Mouse (Mus musculus) heart, adult 2 months (tissue): Measurements from ENCODE around the gene Nfasc. TPM values are rescaled to one million over a fixed set of nuclear protein-coding genes. Genes with fewer than 3 reads are reported as not detected.

Source experiments
- DNase-seq, 2 experiments: peaks; one replicate each; pipeline ENCODE4 v3.0.0; 2021
- H3K27ac ChIP-seq: fragments of 200-600 bp; 2 replicates; pipeline ENCODE4 v1.8.1; 2022
- H3K27me3 ChIP-seq: fragments of 200-500 bp; 2 replicates; pipeline ENCODE4 v1.6.1; 2012; ENCODE audit warnings: mild to moderate bottlenecking, low read length, inconsistent platforms, mixed read lengths; ENCODE audit not compliant: control insufficient read depth, insufficient read depth
- H3K36me3 ChIP-seq: fragments of 200-500 bp; 2 replicates; pipeline ENCODE4 v1.6.1; 2012; ENCODE audit warnings: low read length, inconsistent platforms; ENCODE audit not compliant: control insufficient read depth, insufficient read depth
- H3K4me1 ChIP-seq: fragments of 200-500 bp; 2 replicates; pipeline ENCODE4 v1.6.1; 2011; ENCODE audit warnings: low read length; ENCODE audit not compliant: control insufficient read depth, insufficient read depth
- H3K4me3 ChIP-seq: fragments of 200-600 bp; 2 replicates; pipeline ENCODE4 v1.8.1; 2022
- H3K79me2 ChIP-seq: fragments of 200-500 bp; replicated peaks from 2 replicates; pipeline ENCODE4 v1.6.1; 2012; ENCODE audit warnings: mild to moderate bottlenecking, inconsistent platforms, low read length, moderate library complexity, mixed read lengths; ENCODE audit not compliant: control insufficient read depth, insufficient read depth
- H3K9ac ChIP-seq: fragments of 200-500 bp; 2 replicates; pipeline ENCODE4 v1.6.1; 2012; ENCODE audit warnings: low read depth, mild to moderate bottlenecking, control low read depth, inconsistent platforms, low read length, mixed read lengths
- CTCF ChIP-seq: fragments of 200-600 bp; IDR thresholded peaks from 2 replicates; pipeline ENCODE4 v1.8.1; 2022; ENCODE audit warnings: antibody characterized with exemption, mild to moderate bottlenecking, moderate library complexity
- EP300 ChIP-seq: fragments of 200-500 bp; IDR thresholded peaks from 2 replicates; pipeline ENCODE4 v1.6.1; 2011; ENCODE audit warnings: low read depth, low read length, control low read depth; ENCODE audit not compliant: insufficient read depth
- POLR2A ChIP-seq: fragments of 200-500 bp; IDR thresholded peaks from 2 replicates; pipeline ENCODE4 v1.6.1; 2011; ENCODE audit warnings: mild to moderate bottlenecking, low read depth, low read length, control low read depth; ENCODE audit not compliant: insufficient read depth
- WGBS: fragments of 180-500 bp; shearing (Covaris S2); methylation state at CpG from one replicate; pipeline ENCODE4 v1.1.7; 2018; 5-methylcytosine and 5-hydroxymethylcytosine counted together
- intact Hi-C: fragments of 180-260 bp; cut with DNase I; formaldehyde crosslinking; loops from one replicate; pipeline ENCODE4 v1.15.1; 2025
- polyA plus RNA-seq: library from polyadenylated mRNA; depleted of rRNA; stranded (reverse); fragments of >200 nt; gene quantifications from 2 replicates; pipeline ENCODE4 v1.2.3, GENCODE M21; 2012
- total RNA-seq, 2 experiments: library from RNA; stranded (reverse); gene quantifications; 2 replicates each; pipeline ENCODE4 v1.2.3; 2021

Nfasc gene
- total and polyA plus RNA-seq, 3 experiments: 0.10 to 0.39 (median 0.14) TPM

- H3K27ac ChIP-seq: no peak overlapping the region
- H3K4me3 ChIP-seq: no peak overlapping the region
- H3K27me3 ChIP-seq: no peaks in the 10 kb centered on the region
- 43% methylated on average over 4 of the region's 4 CpGs for WGBS
- no peaks in the 10 kb centered on the region for H3K79me2 ChIP-seq
- DNase-seq: no peak
- no peak overlapping the region for H3K9ac ChIP-seq
- TF ChIP-seq POLR2A (no peak), CTCF (no peak), EP300 (no peak)
- H3K4me1 ChIP-seq: no peaks in the 10 kb centered on the region
- no peaks in the 10 kb centered on the region for H3K36me3 ChIP-seq
- intact Hi-C loops: no loop called here
Observed at GRCm38 (mm10) chr1:132722362-132722761, 19.2 kb downstream of the Nfasc start.

DNA sequence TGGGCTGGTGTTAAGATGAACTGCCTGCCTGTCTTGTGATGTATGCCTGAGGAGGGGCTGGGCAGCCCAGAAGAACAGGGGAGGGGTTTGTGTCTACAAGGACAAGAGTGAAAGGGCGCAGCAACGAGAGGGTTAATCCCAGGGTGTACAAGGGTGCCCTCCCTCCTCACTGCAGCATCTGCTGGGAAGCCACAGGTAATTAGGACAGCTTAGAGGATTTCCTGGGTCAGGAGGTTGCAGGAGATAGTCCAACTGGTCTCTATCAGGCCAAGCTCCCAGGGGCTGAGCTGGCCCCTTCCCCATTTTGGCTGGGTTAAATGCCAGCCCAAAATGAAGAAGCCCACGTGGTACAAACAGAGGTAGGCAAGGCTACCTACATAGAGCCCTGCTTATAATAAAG is 20.3 kb downstream of the Nfasc start:
- no peaks in the 10 kb centered on the region for H3K27me3 ChIP-seq
- WGBS: 54% methylated on average over 3 of the region's 3 CpGs
- H3K36me3 ChIP-seq: no peaks in the 10 kb centered on the region
- H3K4me1 ChIP-seq: no peaks in the 10 kb centered on the region
- intact Hi-C loops: no loop called here
- H3K27ac ChIP-seq: no peak overlapping the region
- no peaks in the 10 kb centered on the region for H3K79me2 ChIP-seq
- no peak for DNase-seq
- H3K9ac ChIP-seq: no peak overlapping the region
- H3K4me3 ChIP-seq: no peak overlapping the region
- no peak for TF ChIP-seq CTCF
- TF ChIP-seq POLR2A: no peak
- TF ChIP-seq EP300: no peak

DNA sequence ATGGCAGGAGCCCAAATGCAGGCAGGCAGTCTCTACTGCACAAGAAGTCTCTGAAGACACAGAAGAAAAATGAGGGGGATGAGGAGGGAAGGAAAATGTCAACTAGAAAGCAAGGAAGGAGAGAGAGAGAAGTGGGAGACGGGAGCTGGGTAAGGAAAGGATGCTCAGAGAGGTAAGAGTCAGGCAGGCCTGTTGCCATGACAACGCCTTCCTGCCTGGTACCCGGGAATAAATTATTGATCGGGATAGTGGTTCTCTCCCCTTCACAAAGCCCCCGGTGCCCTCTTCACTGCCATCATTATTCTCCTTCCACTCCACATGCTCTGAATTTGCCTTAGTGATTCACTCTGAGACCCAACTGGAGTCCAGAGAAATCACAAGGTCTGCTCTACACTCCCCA is 23.4 kb downstream of the Nfasc start:
- no peak for TF ChIP-seq POLR2A
- TF ChIP-seq EP300: no peak
- no peak for TF ChIP-seq CTCF
- H3K36me3 ChIP-seq: no peaks in the 10 kb centered on the region
- intact Hi-C loops: no loop called here
- H3K79me2 ChIP-seq: no peaks in the 10 kb centered on the region
- H3K4me3 ChIP-seq: no peak overlapping the region
- WGBS: 76% methylated on average over 5 of the region's 5 CpGs
- DNase-seq: no peak
- no peaks in the 10 kb centered on the region for H3K27me3 ChIP-seq
- no peaks in the 10 kb centered on the region for H3K4me1 ChIP-seq
- H3K27ac ChIP-seq: no peak overlapping the region
- H3K9ac ChIP-seq: no peak overlapping the region

DNA sequence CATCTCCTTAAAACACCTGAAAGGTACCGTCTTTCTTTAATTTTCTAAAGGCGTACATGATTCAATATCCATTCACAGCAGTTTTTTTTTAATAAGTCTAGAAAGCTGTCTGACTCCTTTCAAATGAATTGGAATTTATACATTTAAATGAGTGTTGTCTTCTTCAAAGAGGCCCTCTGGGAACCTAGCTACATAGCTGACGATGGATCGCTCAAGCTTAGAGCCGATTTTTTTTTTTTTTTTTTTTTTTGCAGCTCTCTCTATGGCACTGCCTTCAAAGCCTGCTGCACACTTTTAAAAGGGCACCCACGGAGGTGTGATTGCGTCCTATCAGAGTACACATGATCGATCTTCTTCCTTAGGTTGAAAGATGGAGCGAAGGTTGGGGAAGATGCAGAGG is 26.6 kb downstream of the Nfasc start:
- 78% methylated on average over 9 of the region's 9 CpGs for WGBS
- H3K4me1 ChIP-seq: no peaks in the 10 kb centered on the region
- H3K4me3 ChIP-seq: no peak overlapping the region
- intact Hi-C loops: no loop called here
- H3K36me3 ChIP-seq: no peaks in the 10 kb centered on the region
- no peaks in the 10 kb centered on the region for H3K27me3 ChIP-seq
- TF ChIP-seq POLR2A (no peak), EP300 (no peak), CTCF (no peak)
- H3K27ac ChIP-seq: no peak overlapping the region
- no peak for DNase-seq
- H3K79me2 ChIP-seq: no peaks in the 10 kb centered on the region
- H3K9ac ChIP-seq: no peak overlapping the region

DNA sequence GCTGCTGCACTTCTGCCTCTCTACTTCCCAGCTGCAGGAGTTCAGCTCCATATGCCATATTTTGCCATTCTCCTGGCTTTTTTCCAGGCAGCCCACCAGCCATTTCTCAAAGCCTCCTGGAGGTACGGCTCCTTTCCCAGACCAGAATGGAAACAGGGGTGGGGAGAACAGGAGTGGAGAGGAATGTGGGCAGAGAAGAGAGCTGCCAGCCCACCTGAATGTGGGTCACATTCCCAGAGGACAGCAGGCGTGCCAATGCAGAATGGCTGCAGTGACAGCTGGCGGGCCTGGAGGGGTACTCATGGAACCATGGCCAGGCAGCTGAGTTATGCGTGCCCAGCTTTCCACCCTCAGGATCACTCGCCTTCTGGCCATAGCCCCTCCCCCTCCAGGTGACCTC is 32.2 kb downstream of the Nfasc start:
- Histone ChIP-seq H3K4me3 (no peak overlapping the region), H3K27ac (no peak overlapping the region), H3K36me3 (no peaks in the 10 kb centered on the region), H3K79me2 (no peaks in the 10 kb centered on the region), H3K9ac (no peak overlapping the region), H3K4me1 (no peaks in the 10 kb centered on the region), H3K27me3 (no peaks in the 10 kb centered on the region)
- WGBS: 49% methylated on average over 5 of the region's 5 CpGs
- intact Hi-C loops: no loop called here
- DNase-seq: no peak
- TF ChIP-seq CTCF (no peak), POLR2A (no peak), EP300 (no peak)

DNA sequence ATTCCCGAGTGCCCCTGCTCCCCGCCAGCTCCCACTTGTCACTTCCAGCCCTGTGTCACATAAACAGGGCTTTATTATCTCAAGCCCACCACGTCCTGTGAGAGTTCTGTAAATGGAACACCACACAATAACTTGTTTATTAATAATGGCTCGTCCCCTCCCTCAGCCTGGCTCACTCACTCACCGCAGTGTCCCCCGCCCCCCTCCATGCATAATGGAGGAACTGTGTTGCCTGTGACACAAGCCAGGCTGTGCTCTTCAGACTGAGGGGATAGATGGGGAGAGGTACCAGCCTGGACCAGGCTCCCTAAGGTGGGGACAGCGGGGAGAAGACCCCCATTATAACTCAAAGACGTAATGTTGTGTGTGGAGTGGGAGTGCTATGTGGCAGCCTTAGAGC is 34.3 kb downstream of the Nfasc start:
- H3K79me2 ChIP-seq: no peaks in the 10 kb centered on the region
- 50% methylated on average over 8 of the region's 8 CpGs for WGBS
- H3K36me3 ChIP-seq: no peaks in the 10 kb centered on the region
- no peak overlapping the region for H3K27ac ChIP-seq
- no peak overlapping the region for H3K9ac ChIP-seq
- no peak overlapping the region for H3K4me3 ChIP-seq
- H3K27me3 ChIP-seq: no peaks in the 10 kb centered on the region
- TF ChIP-seq POLR2A: no peak
- no peak for TF ChIP-seq CTCF
- TF ChIP-seq EP300: no peak
- intact Hi-C loops: no loop called here
- no peak for DNase-seq
- H3K4me1 ChIP-seq: no peaks in the 10 kb centered on the region
